8 mouse cellular contexts compared by ENCODE assay signal in genomic region chr5:103693041-103693641, GRCm38 (mm10). TPM values are rescaled to one million over a fixed set of nuclear protein-coding genes. Genes with fewer than 3 reads are reported as not detected.
DNase-seq lines count a peak whose midpoint lies in the region.

No protein-coding gene starts in this region.

- peak overlapping the region; percentile 79 for H3K4me3 ChIP-seq in heart, embryonic 10.5 days

- H3K9me3 ChIP-seq in heart, embryonic 10.5 days = no peaks in the 10 kb centered on the region

- peaks cover 48% of the 10 kb centered on the region for H3K27me3 ChIP-seq in heart, embryonic 10.5 days (ENCODE audit: insufficient read depth, poor library complexity, severe bottlenecking)

- intact Hi-C loops in left cerebral cortex, postnatal 4 days (cut with DNase I) = no loop called here
- intact Hi-C loops in left cerebral cortex, postnatal 36 days (cut with DNase I) = no loop called here
- intact Hi-C loops in left cerebral cortex, postnatal 25 days (cut with DNase I) = no loop called here

- H3K27ac ChIP-seq in heart, embryonic 10.5 days = no peak overlapping the region; the same call in 1 of the 2 replicates

- under 1% methylated on average over 28 of the region's 28 CpGs for WGBS in heart, embryonic 10.5 days

- DNase-seq in left cerebral cortex, postnatal 4 days = peak; percentile 26
- DNase-seq in left cerebral cortex, postnatal 36 days (ENCODE audit: low spot score in 2 of 2) = no peak
- DNase-seq in embryo, embryonic 11 days = peak; percentile 58
- no peak for DNase-seq in heart, embryonic 10.5 days (ENCODE audit: low spot score)
- DNase-seq in kidney, adult 9 months = peak; percentile 58
- DNase-seq in lung, postnatal 10 days = peak; percentile 33
- DNase-seq in ovary, postnatal 14 days (ENCODE audit: low spot score) = peak; percentile 25
- DNase-seq in left cerebral cortex, postnatal 25 days (ENCODE audit: low spot score in 2 of 2) = no peak

- no peaks in the 10 kb centered on the region for H3K36me3 ChIP-seq in heart, embryonic 10.5 days

- H3K4me1 ChIP-seq in heart, embryonic 10.5 days = peaks cover 17% of the 10 kb centered on the region

RNA-seq across cellular contexts. Expression of gene Aff1, which starts 1.0 kb away (rescaled TPM):
- 1 to 10 TPM; 4.9 to 6.3 TPM for total RNA-seq in left cerebral cortex, postnatal 4 days (2021)
- 10 to 100 TPM; 10.9 to 13.5 TPM for total RNA-seq in left cerebral cortex, postnatal 36 days (2021)
- polyA plus RNA-seq in heart, embryonic 10.5 days (2016; fragmentation: Nextera tagmentation; extraction: Ambion mirVana) = 8.1 TPM in 2 replicates
- total RNA-seq in left cerebral cortex, postnatal 25 days (2021) = 10 to 100 TPM in 1 of 2 experiments, 1 to 10 TPM in 1; 9.5 to 11.1 TPM

RNA-seq across cellular contexts. Expression of gene 1700016H13Rik, which starts 37.3 kb away (rescaled TPM):
- total RNA-seq in left cerebral cortex, postnatal 4 days (2021) = under 1 TPM in 1 of 2 experiments, not detected in 1; 0.24 TPM
- total RNA-seq in left cerebral cortex, postnatal 36 days (2021) = not detected
- polyA plus RNA-seq in heart, embryonic 10.5 days (2016; fragmentation: Nextera tagmentation; extraction: Ambion mirVana) = 0.42 TPM in 1 of 2 replicates, not detected in the other
- not detected for total RNA-seq in left cerebral cortex, postnatal 25 days (2021)

Comparison
In these comparisons a context has a peak if more than half of its experiments do, and no peak if none do; other contexts are left out.
1. DNase-seq: peak in left cerebral cortex, postnatal 4 days (single experiment), embryo, embryonic 11 days (single experiment), kidney, adult 9 months (single experiment), lung, postnatal 10 days (single experiment) and ovary, postnatal 14 days (single experiment); none in left cerebral cortex, postnatal 36 days (0 of 2), heart, embryonic 10.5 days (single experiment) and left cerebral cortex, postnatal 25 days (0 of 2).